Mouse (Mus musculus) lung, adult 18-20 months (tissue): ENCODE data around the gene Gm12888.
"Not testable (repeated sequence)": the region's sequence is repeated elsewhere in the genome, so short reads cannot be mapped to it uniquely, and the experiment has no call there.

ENCODE experiments used
- DNase-seq, 2 experiments: peaks; one replicate each; pipeline ENCODE4 v3.0.0; 2022; ENCODE audit warnings: mixed read lengths in 2 of 2

Gm12888 gene

DNA sequence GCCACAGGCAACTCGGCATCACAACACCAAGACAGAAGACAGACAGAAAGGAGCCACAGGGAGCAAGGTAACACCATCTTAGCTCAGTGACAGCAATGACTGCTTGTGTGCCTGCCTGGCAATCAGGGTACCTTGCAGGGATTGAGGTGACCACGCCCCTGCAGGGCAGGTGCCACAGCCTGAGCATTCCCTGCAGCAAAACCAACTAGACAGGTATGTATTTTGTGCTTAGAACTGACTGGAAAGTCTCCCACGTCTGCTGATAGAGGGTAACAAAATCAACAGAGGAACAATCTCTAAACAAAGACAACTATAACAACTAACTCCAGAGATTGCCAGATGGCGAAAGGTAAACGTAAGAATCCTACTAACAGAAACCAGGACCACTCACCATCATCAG, at the start of gene Gm12888:
TSS of gene Gm12888 (minus strand) at position 101 of the 400 bp plus-strand sequence.
- DNase-seq: not testable (repeated sequence)
